ENCODE assay signal across 8 mouse cellular contexts in the genomic region with DNA sequence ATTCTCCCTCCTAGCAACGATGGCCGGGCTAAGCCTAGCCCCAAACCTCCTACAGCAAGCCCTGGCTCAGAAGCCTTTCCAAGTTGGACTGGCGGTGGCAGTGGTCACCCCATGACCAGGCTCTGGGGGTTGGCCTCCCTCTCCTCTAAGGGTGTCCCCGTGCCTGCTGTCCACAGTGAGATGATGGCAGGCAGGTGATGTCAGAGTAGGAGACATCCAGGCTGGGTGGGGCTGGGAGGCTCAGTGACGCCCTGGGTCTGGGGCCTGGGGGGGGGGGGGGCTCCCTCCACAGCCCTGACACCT. TPM values are rescaled to one million over a fixed set of nuclear protein-coding genes. Genes with fewer than 3 reads are reported as not detected.
A peak's percentile ranks its signal among the peaks of the same experiment; 100 is the strongest.
DNase-seq lines count a peak whose midpoint lies in the region; ATAC-seq and TF ChIP-seq lines count a peak whose summit lies in the region.

No protein-coding gene starts in this region.

- H3K27me3 ChIP-seq in cerebellum, adult 2 months (ENCODE audit: control insufficient read depth, insufficient read depth, low read length): no peaks in the 10 kb centered on the region
- H3K27me3 ChIP-seq in spleen, adult 2 months (ENCODE audit: control insufficient read depth, insufficient read depth, low read length): peaks cover 7% of the 10 kb centered on the region; the same call in 1 of the 2 replicates
- peaks cover 80% of the 10 kb centered on the region for H3K27me3 ChIP-seq in liver, embryonic 12.5 days (replicated peaks)
- H3K27me3 ChIP-seq in stomach, embryonic 16.5 days (ENCODE audit: control insufficient read depth, insufficient read depth, low read length): no peaks in the 10 kb centered on the region

- no peak for DNase-seq in cerebellum, adult 2 months
- DNase-seq in cerebellum, postnatal 14 days: no peak
- no peak for DNase-seq in spleen, adult 2 months (ENCODE audit: low read depth in 1 of 2, low spot score in 2 of 2)
- DNase-seq in spleen, postnatal 36 days (ENCODE audit: low spot score in 2 of 2): no peak
- no peak for DNase-seq in left cerebral cortex, adult 11 months (ENCODE audit: low spot score)
- no peak for DNase-seq in ovary, adult 18-20 months (ENCODE audit: low spot score)

- H3K4me1 ChIP-seq in cerebellum, adult 2 months (ENCODE audit: control insufficient read depth, insufficient read depth, low read length): peaks cover 41% of the 10 kb centered on the region
- H3K4me1 ChIP-seq in spleen, adult 2 months (ENCODE audit: control insufficient read depth, insufficient read depth, insufficient read length): peaks cover 5% of the 10 kb centered on the region; the same call in 1 of the 2 replicates
- peaks cover 17% of the 10 kb centered on the region for H3K4me1 ChIP-seq in liver, embryonic 12.5 days
- H3K4me1 ChIP-seq in stomach, embryonic 16.5 days (ENCODE audit: control insufficient read depth, insufficient read depth, low read length): peaks cover 18% of the 10 kb centered on the region

- H3K9ac ChIP-seq in liver, embryonic 12.5 days: peak overlapping the region; percentile 62; the same call in 1 of the 2 replicates
- peak overlapping the region; percentile 90 for H3K9ac ChIP-seq in stomach, embryonic 16.5 days (ENCODE audit: low read length)

- H3K9me3 ChIP-seq in liver, embryonic 12.5 days (replicated peaks): no peaks in the 10 kb centered on the region
- H3K9me3 ChIP-seq in stomach, embryonic 16.5 days (replicated peaks; ENCODE audit: control insufficient read depth, low read length): no peaks in the 10 kb centered on the region

- ATAC-seq in liver, embryonic 12.5 days: peak; percentile 16; the same call in 1 of the 2 replicates
- no peak for ATAC-seq in stomach, embryonic 16.5 days (ENCODE audit: insufficient read depth, low FRiP score)

- H3K4me3 ChIP-seq in cerebellum, adult 2 months (replicated peaks; ENCODE audit: insufficient read depth, low read depth, low read length): peak overlapping the region; percentile 87
- peak overlapping the region; percentile 65; the same call in 1 of the 2 replicates for H3K4me3 ChIP-seq in spleen, adult 2 months (ENCODE audit: extremely low read depth, insufficient read depth, insufficient read length)
- peak overlapping the region; percentile 64 for H3K4me3 ChIP-seq in liver, embryonic 12.5 days
- peak overlapping the region; percentile 73 for H3K4me3 ChIP-seq in stomach, embryonic 16.5 days (replicated peaks; ENCODE audit: low read length)

- TF ChIP-seq POLR2A in cerebellum, adult 2 months (IDR thresholded peaks at IDR 0.05; ENCODE audit: borderline replicate concordance, insufficient read depth, low read length): no peak
- TF ChIP-seq POLR2A in spleen, adult 2 months (IDR thresholded peaks at IDR 0.05; ENCODE audit: low read depth, low read length): no peak

- H3K4me2 ChIP-seq in liver, embryonic 12.5 days: peak overlapping the region; percentile 84
- H3K4me2 ChIP-seq in stomach, embryonic 16.5 days (ENCODE audit: low read depth, low read length): peak overlapping the region; percentile 85

- WGBS in cerebellum, adult 2 months: 1% methylated on average over 5 of the region's 5 CpGs
- WGBS in spleen, adult 2 months: 39% methylated on average over 5 of the region's 5 CpGs
- WGBS in liver, embryonic 12.5 days (ENCODE audit: insufficient replicate concordance): 19% methylated on average over 5 of the region's 5 CpGs
- WGBS in stomach, embryonic 16.5 days: 15% methylated on average over 5 of the region's 5 CpGs

- no peak for TF ChIP-seq CTCF in cerebellum, adult 2 months (IDR thresholded peaks at IDR 0.05; ENCODE audit: borderline replicate concordance, insufficient read depth, low read depth, low read length)
- TF ChIP-seq CTCF in spleen, adult 2 months (IDR thresholded peaks at IDR 0.05; ENCODE audit: extremely low read depth, insufficient read depth, insufficient read length, insufficient replicate concordance): no peak

- H3K36me3 ChIP-seq in spleen, adult 2 months (ENCODE audit: control insufficient read depth, insufficient read depth, low read length): no peaks in the 10 kb centered on the region
- H3K36me3 ChIP-seq in liver, embryonic 12.5 days: no peaks in the 10 kb centered on the region
- H3K36me3 ChIP-seq in stomach, embryonic 16.5 days (ENCODE audit: control insufficient read depth, insufficient read depth, low read length): no peaks in the 10 kb centered on the region

- H3K27ac ChIP-seq in cerebellum, adult 2 months (ENCODE audit: insufficient read depth, low read length): peak overlapping the region; percentile 66
- no peak overlapping the region for H3K27ac ChIP-seq in spleen, adult 2 months (ENCODE audit: insufficient read depth, low read length)
- no peak overlapping the region for H3K27ac ChIP-seq in liver, embryonic 12.5 days
- peak overlapping the region; percentile 92 for H3K27ac ChIP-seq in stomach, embryonic 16.5 days (ENCODE audit: low read length)

RNA-seq across cellular contexts. Expression of a gene that starts 2.7 kb away (rescaled TPM):
- polyA plus RNA-seq in cerebellum, adult 2 months (2012; rRNA removed): 102 and 107 TPM in 2 replicates
- polyA plus RNA-seq in spleen, adult 2 months (2012; rRNA removed): 7.6 and 9.1 TPM in 2 replicates
- polyA plus RNA-seq in liver, embryonic 12.5 days (2016; fragmentation: Nextera tagmentation; extraction: Ambion mirVana): 5.0 and 5.2 TPM in 2 replicates
- 19.8 and 21.9 TPM in 2 replicates for polyA plus RNA-seq in stomach, embryonic 16.5 days (2015; fragmentation: Nextera tagmentation; extraction: Ambion mirVana)

RNA-seq across cellular contexts. Expression of a gene that starts 37.5 kb away (rescaled TPM):
- polyA plus RNA-seq in cerebellum, adult 2 months (2012; rRNA removed): 6.7 and 7.8 TPM in 2 replicates
- 332 and 401 TPM in 2 replicates for polyA plus RNA-seq in spleen, adult 2 months (2012; rRNA removed)
- polyA plus RNA-seq in liver, embryonic 12.5 days (2016; fragmentation: Nextera tagmentation; extraction: Ambion mirVana): 7.9 and 8.0 TPM in 2 replicates
- polyA plus RNA-seq in stomach, embryonic 16.5 days (2015; fragmentation: Nextera tagmentation; extraction: Ambion mirVana): 13.7 and 17.1 TPM in 2 replicates

RNA-seq across cellular contexts. Expression of a gene that starts 44.4 kb away (rescaled TPM):
- 1.5 and 1.8 TPM in 2 replicates for polyA plus RNA-seq in cerebellum, adult 2 months (2012; rRNA removed)
- 7.6 and 11.5 TPM in 2 replicates for polyA plus RNA-seq in spleen, adult 2 months (2012; rRNA removed)
- 1.0 and 1.2 TPM in 2 replicates for polyA plus RNA-seq in liver, embryonic 12.5 days (2016; fragmentation: Nextera tagmentation; extraction: Ambion mirVana)
- 9.7 and 12.2 TPM in 2 replicates for polyA plus RNA-seq in stomach, embryonic 16.5 days (2015; fragmentation: Nextera tagmentation; extraction: Ambion mirVana)

RNA-seq across cellular contexts. Expression of a gene that starts 48.3 kb away (rescaled TPM):
- 163 and 177 TPM in 2 replicates for polyA plus RNA-seq in cerebellum, adult 2 months (2012; rRNA removed)
- 105 and 137 TPM in 2 replicates for polyA plus RNA-seq in spleen, adult 2 months (2012; rRNA removed)
- polyA plus RNA-seq in liver, embryonic 12.5 days (2016; fragmentation: Nextera tagmentation; extraction: Ambion mirVana): 76.6 and 81.8 TPM in 2 replicates
- 50.7 and 52.8 TPM in 2 replicates for polyA plus RNA-seq in stomach, embryonic 16.5 days (2015; fragmentation: Nextera tagmentation; extraction: Ambion mirVana)

Comparison
In these comparisons a context has a peak if more than half of its experiments do, and no peak if none do; other contexts are left out.
1. H3K27ac ChIP-seq: peak in cerebellum, adult 2 months (single experiment) and stomach, embryonic 16.5 days (single experiment); none in spleen, adult 2 months (single experiment) and liver, embryonic 12.5 days (single experiment).
2. RNA of a gene that starts 37.5 kb away (polyA plus RNA-seq): 332 to 401 TPM in spleen, adult 2 months; 13.7 to 17.1 TPM in stomach, embryonic 16.5 days, 7.9 to 8.0 TPM in liver, embryonic 12.5 days and 6.7 to 7.8 TPM in cerebellum, adult 2 months; every median in the first group is over 10 times any median in the second.
3. Peak in every context shown above with its lines, with median percentiles within 50 percentile points of each other: H3K4me3 ChIP-seq.